Mouse (Mus musculus) layer of hippocampus, adult 2 months (tissue): ENCODE measurements around the gene Gpr135. TPM values are rescaled to one million over a fixed set of nuclear protein-coding genes. Genes with fewer than 3 reads are reported as not detected.
"Not testable (repeated sequence)": the region's sequence is repeated elsewhere in the genome, so short reads cannot be mapped to it uniquely, and the experiment has no call there.

Experiments used
- DNase-seq, 2 experiments: peaks; one replicate each; pipeline ENCODE4 v3.0.0; 2022; ENCODE audit warnings: low spot score in 2 of 2
- H3K27ac ChIP-seq: fragments of 200-600 bp; 2 replicates; pipeline ENCODE4 v1.8.1; 2022
- H3K4me3 ChIP-seq: fragments of 200-600 bp; 2 replicates; pipeline ENCODE4 v1.8.1; 2022; ENCODE audit warnings: mild to moderate bottlenecking
- CTCF ChIP-seq: fragments of 200-600 bp; conservative IDR thresholded peaks from 2 replicates; pipeline ENCODE4 v1.8.1; 2022; ENCODE audit warnings: antibody characterized with exemption, mild to moderate bottlenecking, moderate library complexity
- total RNA-seq, 2 experiments: library from RNA; stranded (reverse); gene quantifications; 2 replicates each; pipeline ENCODE4 v1.2.3; 2021

Gene Gpr135
- total RNA-seq, 2 experiments from 2014 or later, result 13.5 TPM

GRCm38 (mm10) chr12:72084261-72085023 is 13.5 kb upstream of the Gpr135 start:
- peak overlapping the region; percentile 59 for H3K4me3 ChIP-seq
- peak; percentile 18 to 25 for DNase-seq
- no peak for TF ChIP-seq CTCF
- peak overlapping the region; percentile 86 for H3K27ac ChIP-seq

GRCm38 (mm10) chr12:72083265-72083664 is 12.3 kb upstream of the Gpr135 start:
- DNase-seq, result no peak
- H3K27ac ChIP-seq, result no peak overlapping the region
- no peak overlapping the region for H3K4me3 ChIP-seq
- TF ChIP-seq CTCF, result no peak

GRCm38 (mm10) chr12:72082370-72082769 is 11.4 kb upstream of the Gpr135 start:
- TF ChIP-seq CTCF, result no peak
- Histone ChIP-seq H3K27ac (no peak overlapping the region), H3K4me3 (no peak overlapping the region)
- DNase-seq, result no peak

- no peak for DNase-seq
- TF ChIP-seq CTCF, result no peak
- no peak overlapping the region for H3K27ac ChIP-seq
- H3K4me3 ChIP-seq, result no peak overlapping the region
Measured at GRCm38 (mm10) chr12:72081961-72082360, 11.0 kb upstream of the Gpr135 start.

GRCm38 (mm10) chr12:72078248-72078647 is 7.3 kb upstream of the Gpr135 start:
- TF ChIP-seq CTCF, result no peak
- DNase-seq, result no peak
- Histone ChIP-seq H3K27ac (no peak overlapping the region), H3K4me3 (no peak overlapping the region)

GRCm38 (mm10) chr12:72069626-72070326 is 1.1 kb downstream of the Gpr135 start:
- H3K4me3 ChIP-seq, result peak overlapping the region; percentile 68
- TF ChIP-seq CTCF, result no peak
- no peak for DNase-seq
- peak overlapping the region; percentile 93 for H3K27ac ChIP-seq

- Histone ChIP-seq H3K4me3 (no peak overlapping the region), H3K27ac (no peak overlapping the region)
- no peak for TF ChIP-seq CTCF
- no peak for DNase-seq
Measured at GRCm38 (mm10) chr12:72057780-72058179, 13.1 kb downstream of the Gpr135 start.

- no peak overlapping the region for H3K4me3 ChIP-seq
- no peak for TF ChIP-seq CTCF
- DNase-seq, result no peak
- H3K27ac ChIP-seq, result no peak overlapping the region
Measured at GRCm38 (mm10) chr12:72053851-72054250, 17.1 kb downstream of the Gpr135 start.

- H3K27ac ChIP-seq, result no peak overlapping the region
- no peak overlapping the region for H3K4me3 ChIP-seq
- DNase-seq, result peak in 1 of 2 experiments; percentile 44
- peak; percentile 82 for TF ChIP-seq CTCF
Measured at GRCm38 (mm10) chr12:72053303-72053702, 17.6 kb downstream of the Gpr135 start.

GRCm38 (mm10) chr12:72052571-72052970 is 18.4 kb downstream of the Gpr135 start:
- DNase-seq, result no peak
- TF ChIP-seq CTCF, result no peak
- no peak overlapping the region for H3K27ac ChIP-seq
- H3K4me3 ChIP-seq, result no peak overlapping the region

- H3K4me3 ChIP-seq, result no peak overlapping the region
- no peak for DNase-seq
- no peak for TF ChIP-seq CTCF
- H3K27ac ChIP-seq, result no peak overlapping the region
Measured at GRCm38 (mm10) chr12:72050821-72051220, 20.1 kb downstream of the Gpr135 start.

GRCm38 (mm10) chr12:72050156-72050555 is 20.8 kb downstream of the Gpr135 start:
- H3K27ac ChIP-seq, H3K4me3 ChIP-seq, DNase-seq: not testable (repeated sequence)

GRCm38 (mm10) chr12:72047513-72047912 is 23.4 kb downstream of the Gpr135 start:
- TF ChIP-seq CTCF, result peak; percentile 92
- H3K27ac ChIP-seq, result no peak overlapping the region
- no peak for DNase-seq
- H3K4me3 ChIP-seq, result no peak overlapping the region

- no peak for DNase-seq
- Histone ChIP-seq H3K27ac (no peak overlapping the region), H3K4me3 (no peak overlapping the region)
- no peak for TF ChIP-seq CTCF
Measured at GRCm38 (mm10) chr12:72041238-72041637, 29.7 kb downstream of the Gpr135 start.
